Mouse (Mus musculus) right cerebral cortex, postnatal 14 days (tissue): ENCODE results near the gene Ciao2a.

Experiments
- DNase-seq: peaks from one replicate; pipeline ENCODE4 v3.0.0; 2022

Gene Ciao2a

GRCm38 (mm10) chr9:66167222-66167621 is 40.8 kb downstream of the Ciao2a start:
- DNase-seq: no peak

GRCm38 (mm10) chr9:66168233-66168632 is 41.8 kb downstream of the Ciao2a start:
- no peak for DNase-seq

- no peak for DNase-seq
Observed at GRCm38 (mm10) chr9:66170506-66170905, 44.1 kb downstream of the Ciao2a start.

- no peak for DNase-seq
Observed at GRCm38 (mm10) chr9:66171275-66171921, 45.0 kb downstream of the Ciao2a start.

GRCm38 (mm10) chr9:66173316-66173855 is 47.0 kb downstream of the Ciao2a start:
- no peak for DNase-seq

GRCm38 (mm10) chr9:66174985-66175384 is 48.6 kb downstream of the Ciao2a start:
- DNase-seq: no peak

- DNase-seq: no peak
Observed at GRCm38 (mm10) chr9:66177975-66178374, 51.6 kb downstream of the Ciao2a start.

- DNase-seq: no peak
Observed at GRCm38 (mm10) chr9:66179795-66180194, 53.4 kb downstream of the Ciao2a start.

GRCm38 (mm10) chr9:66181126-66181825 is 54.9 kb downstream of the Ciao2a start:
- no peak for DNase-seq

GRCm38 (mm10) chr9:66181826-66182678 is 55.6 kb downstream of the Ciao2a start:
- DNase-seq: no peak

GRCm38 (mm10) chr9:66182679-66182993 is 56.2 kb downstream of the Ciao2a start:
- DNase-seq: no peak

GRCm38 (mm10) chr9:66183023-66183422 is 56.6 kb downstream of the Ciao2a start:
- no peak for DNase-seq

- DNase-seq: no peak
Observed at GRCm38 (mm10) chr9:66184572-66184971, 58.2 kb downstream of the Ciao2a start.

GRCm38 (mm10) chr9:66186426-66186825 is 60.0 kb downstream of the Ciao2a start:
- no peak for DNase-seq
